Mouse (Mus musculus) embryo, embryonic 10.5 days (tissue): ENCODE measurements at regions not wholly inside any gene's neighbourhood (a gene's known extent, or its start where the extent isn't known, plus 50 kb on each side); places are given as distances from the start of the nearest gene placed in this dataset.

Experiments used
- DNase-seq: peaks from one replicate; pipeline ENCODE4 v3.0.0-alpha.2; 2015; ENCODE audit warnings: low spot score

DNA sequence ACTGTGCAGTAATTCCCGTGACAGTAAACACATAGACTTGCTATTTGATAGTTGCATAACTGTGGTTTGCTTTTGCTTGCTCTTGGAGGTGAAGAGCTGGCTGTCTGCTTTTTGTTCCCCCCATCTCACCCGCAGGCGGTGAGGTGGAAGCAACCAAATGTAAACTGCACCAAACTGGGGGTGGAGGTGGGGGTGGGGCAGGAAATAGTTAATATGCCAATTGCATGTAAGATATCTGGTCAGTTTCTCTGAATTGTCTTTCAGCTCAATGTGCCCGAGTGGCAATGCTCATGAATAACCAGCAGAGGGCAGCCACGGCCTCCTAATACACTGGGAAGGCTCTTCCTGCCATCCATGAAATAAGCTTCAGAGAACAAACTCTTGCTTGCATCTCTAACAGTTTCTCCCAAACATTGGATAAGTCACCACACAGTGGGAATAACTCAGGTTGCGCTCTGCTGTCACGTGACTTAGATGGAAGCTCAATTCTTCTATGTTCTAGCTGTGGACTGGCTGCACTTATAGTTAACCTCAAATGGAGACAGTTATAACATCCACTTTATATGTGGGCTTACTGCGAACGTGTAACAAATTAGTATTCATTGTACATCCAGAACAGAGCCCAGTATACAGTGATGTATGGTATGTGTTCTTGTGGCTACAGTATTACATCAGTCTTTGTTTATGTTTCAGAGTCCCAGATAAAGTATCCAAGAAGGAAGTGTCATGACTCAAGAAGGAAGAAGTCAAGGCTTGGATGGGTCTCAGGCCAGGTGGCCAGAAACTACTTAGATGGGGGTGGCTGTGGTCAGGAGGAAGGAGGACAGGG lies 62.0 kb upstream of the Egflam start:
- DNase-seq = peak; percentile 86

DNA sequence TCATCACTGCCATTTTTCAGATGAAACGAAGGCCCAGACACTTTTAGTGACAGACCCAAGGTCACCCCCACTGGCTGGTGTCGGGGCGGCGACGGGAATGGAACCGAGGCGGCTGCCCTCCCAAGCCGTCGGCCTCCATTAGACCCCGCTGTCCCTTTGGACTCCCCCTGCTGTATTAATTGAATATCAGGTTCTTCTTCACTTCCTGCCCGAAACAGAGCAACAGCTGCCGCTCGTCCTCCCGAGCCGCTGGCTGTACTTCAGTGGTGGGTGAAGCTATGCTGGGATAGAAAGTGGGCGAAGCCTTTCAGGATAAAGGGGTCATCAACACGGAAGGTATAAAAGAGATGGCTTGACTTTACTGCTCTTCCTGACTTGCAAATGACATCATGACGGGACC lies 64.4 kb upstream of the Egflam start:
- no peak for DNase-seq

DNA sequence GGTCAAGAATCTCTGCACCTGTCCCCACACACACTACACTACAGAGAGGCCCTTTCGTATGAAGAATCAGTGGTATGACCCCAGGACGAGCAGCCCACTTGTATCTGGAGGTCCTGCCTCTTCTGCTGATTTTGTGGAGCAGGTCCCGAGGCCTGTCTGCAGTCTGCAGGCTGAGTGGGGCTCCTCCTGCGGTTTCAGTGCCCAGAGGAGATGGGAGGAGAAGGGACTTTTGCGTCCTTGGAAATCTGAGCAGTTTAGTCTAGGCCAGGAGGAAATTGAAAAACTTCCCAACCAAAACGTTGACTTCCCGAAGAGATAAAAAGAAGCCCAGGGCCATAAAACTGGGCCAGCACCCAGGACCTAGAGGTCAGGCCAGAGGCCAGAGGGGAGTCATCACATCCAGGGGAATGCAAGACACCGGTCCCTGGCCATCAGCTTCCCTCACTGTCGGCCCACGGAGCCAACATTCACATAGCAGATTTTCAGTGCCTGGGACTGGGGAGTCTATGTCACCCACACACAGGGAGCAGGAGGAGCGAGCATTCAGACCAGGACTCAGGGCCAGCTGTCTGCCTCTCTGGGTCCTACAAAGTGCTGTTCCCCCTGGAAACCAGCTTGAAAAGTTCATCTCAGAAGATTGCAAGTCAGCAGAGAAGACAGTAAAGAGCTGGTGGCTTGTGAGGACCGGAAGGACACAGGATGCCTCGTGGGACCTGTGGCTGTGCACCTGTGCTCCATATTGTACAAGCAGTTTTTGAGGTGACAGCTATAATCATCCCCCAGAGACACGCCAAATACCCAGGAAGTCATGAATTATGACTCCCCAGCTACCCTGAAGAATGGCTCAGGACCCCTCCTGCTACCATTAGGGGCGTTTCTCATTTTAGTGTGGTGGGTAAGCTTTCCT lies 65.5 kb upstream of the Egflam start:
- DNase-seq = no peak

DNA sequence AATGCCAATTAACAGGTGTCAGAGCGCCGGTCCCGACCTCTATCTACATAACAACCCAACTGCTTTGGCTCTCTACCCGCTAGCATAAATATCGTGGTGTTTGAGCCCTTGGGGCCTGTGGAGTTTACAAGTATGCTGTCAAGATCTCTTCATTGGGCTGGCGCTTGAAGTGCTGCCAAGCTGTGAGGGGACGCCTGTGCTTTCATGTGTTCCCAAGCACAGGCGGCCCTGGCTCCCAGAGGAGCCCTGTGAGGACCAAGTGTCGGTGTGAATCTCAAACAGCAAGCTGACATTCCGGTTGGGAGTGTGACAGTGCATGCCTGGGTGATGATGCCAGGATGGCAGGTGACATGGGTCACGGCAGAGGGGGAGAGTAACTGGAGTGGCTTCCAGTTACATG lies 82.0 kb upstream of the Egflam start:
- no peak for DNase-seq

DNA sequence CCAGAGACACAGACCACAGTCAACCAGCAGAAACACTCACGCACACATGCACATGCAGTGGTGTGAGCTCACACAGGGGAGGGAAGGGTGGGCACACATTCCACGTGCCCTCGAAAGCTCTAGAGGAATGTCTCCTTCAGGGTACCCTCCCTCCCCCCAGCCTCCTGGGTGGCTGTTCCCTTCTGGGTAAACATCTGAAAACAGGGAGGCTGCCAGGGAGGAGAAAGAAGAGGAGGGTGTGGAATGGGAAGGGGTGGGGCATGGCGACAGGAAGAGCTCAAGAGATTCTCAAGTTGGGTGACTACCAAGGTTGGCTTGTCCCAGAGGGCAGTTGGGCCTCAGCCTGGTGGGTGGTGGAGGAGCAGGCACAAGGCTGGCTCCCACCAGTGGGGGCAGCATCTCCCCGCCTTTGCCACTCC lies 82.6 kb upstream of the Egflam start:
- no peak for DNase-seq

DNA sequence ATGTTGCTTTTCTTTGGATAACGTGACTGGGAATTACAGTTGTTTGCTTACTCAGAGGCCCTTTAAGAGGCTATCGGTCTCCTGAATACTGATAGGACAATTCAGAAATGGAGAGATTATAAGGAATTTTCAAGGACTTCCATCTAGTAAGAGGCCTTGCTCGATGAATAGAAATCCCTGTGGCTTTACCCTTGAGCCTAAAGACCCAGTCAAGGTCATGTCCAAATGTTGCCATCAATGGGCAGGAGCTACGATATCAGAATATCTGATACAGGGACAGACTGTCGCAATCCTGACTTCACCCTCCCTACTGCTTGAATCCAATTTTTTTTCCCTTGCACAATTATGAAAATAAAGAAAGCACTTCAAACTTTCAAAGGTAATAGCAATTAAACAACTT lies 85.5 kb upstream of the Egflam start:
- no peak for DNase-seq

DNA sequence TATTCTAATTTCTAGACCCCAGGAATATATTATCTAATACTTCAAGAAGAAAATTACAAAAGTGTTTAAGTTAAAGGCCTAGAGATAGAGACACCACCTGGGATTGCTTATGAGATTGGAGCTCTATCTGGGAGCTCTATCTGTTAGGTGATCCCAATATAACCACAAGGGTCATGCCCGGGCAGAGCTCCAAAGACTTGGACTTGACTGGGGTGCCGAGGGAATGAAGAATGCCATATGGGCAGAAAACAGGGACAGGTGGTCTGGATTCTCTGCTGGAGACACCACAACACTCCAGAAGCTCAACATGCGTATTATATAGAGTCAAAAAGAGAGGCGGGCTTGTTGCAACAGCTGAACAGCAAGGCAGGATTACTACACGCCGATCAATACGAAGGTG lies 92.9 kb upstream of the Egflam start:
- DNase-seq = no peak

DNA sequence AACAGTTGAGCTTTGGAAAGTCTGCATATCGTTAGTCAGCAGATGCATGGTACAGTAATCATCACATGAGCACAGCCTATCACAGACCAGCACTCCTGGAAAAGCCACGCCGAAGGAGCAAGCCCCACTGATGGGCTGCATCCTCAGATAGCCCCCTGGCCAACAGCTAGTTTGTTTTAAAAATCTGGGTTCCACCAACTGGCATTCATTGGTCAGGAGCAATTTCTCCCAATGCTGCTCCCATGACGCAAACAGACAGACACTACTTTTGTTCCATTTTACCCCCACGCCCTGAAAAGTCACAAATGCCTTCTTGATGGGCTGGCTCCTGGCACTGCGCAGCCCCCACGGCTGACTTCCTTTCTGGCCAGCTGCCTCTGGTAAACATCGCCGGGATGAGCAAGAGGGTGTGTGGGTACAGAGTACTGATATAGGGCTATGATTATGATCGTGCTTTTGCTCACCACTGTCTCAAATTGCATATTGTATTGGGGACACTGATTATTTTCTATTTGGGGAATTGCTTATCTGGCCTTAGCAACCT lies 95.0 kb upstream of the Egflam start:
- DNase-seq = no peak

DNA sequence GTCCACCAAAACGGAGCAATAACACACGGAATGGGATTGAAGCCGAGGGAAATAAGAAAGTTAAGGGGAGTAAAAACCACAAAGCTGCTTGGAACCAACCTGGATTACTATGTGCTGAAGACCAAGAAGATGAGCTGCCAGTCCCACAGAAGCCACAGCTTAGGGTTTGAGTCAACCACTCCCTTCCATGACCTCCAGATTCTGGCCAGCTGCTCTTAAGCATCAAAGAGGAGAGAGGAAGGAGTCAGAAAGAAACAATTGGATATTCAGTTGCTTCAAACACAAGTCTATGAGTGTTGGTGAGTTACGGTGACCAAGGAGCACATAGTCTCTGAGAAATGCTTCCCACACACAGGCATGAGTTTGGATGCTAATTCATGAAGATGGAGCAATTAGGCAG lies 99.7 kb upstream of the Egflam start:
- DNase-seq = no peak

DNA sequence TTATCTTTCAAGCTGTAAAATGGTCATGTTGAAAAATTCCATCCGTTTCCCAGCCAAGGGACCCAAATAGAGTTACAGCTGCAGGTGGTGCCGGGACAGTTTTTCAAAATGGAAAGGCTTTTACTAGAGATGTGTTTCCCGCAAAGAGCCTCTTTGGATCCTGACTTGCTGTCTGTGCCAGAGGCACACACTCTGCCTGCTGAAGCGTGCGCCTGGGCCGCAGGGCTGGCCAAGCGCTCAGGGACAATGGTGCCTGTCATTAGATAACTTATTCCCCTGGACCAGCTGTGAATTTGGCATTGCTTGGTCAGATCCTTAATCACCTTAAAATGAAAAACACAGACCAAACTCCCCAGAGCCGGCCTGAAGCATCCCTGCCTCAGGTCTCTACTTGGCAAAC lies 110.3 kb upstream of the Egflam start:
- DNase-seq = no peak

DNA sequence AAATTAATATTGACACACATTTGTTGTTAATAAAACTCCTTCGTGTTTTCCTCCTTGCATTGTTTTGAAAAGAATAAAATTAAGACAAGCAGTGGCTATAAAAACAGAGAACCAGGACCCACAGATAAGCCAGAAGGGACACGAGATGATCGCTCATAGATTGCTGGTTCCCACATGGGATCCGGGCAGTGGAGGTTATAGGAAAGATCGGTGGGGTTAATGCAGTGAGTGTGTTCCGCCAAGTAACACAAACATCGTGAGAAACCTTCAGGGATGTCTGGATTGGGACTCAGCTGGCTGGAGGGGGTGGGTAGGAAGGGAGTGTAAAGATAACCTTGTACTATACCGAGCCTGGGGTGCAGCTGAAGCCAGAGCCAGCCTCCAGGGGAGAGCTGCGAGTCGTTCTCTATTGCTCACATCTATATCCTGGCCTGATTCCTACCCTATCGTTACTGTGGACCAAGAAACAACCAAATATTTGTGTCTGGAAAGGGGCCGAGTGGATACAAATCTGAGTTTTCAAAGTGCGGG lies 116.6 kb upstream of the Egflam start:
- no peak for DNase-seq

DNA sequence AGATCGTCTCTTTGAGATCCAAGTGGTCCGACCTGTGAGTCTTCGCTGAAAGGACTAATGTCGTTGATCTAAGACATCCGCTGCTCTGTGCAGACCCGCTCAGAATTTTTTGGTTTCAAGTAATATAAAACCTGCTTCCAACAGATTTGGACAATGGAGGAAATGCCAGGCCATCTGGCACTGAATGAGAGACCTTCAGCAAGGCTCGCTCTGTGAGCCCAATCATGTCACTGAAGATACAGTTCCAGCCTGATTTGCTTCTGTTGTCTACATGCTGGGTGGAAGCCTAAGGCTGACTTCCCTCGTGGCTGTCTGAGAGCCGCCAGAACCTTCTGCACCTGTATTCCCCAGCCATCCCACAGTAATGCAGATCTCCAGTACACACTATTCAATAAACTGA lies 123.4 kb upstream of the Egflam start:
- DNase-seq = no peak

DNA sequence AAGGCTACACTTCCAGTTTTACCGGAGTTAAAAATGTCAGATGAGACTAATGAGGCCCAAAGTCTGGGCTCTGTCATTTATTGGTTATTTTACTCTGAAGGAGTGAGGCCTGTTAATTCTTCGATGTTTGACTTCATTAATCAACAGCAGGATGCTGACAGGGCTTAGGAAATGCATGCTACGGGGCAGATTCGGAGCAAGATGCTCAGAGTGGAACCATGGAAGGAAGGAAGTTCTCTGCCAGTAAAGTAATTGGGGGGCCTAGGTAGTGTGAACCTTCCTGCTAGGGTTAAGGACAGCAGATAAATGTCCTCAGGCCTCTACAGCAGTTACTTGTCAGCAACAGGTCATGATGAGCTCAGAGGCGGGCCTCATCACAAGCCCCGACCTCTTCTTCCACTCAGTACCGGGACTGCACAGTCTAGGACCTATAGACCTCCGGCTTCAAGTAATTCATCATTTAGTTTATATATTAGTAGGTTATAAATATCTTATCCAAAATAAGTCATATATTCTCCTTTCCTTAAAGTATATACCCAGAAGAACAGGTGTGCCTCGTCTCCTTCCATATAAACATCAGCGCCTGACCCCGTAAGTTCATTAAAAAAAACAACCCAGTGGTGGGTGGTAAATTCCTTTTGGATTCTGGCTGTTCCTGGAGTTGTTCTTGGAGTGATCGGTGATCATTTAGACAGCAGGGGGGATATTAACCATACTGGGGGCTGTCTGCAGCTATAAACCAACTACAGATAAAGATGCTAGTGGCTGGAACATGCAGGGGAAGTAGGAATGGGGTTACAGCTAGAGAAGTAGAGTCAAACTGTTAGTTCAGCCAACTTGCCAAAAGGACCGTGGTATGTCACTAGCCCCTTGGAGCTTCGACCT lies 124.9 kb upstream of the Egflam start:
- no peak for DNase-seq

DNA sequence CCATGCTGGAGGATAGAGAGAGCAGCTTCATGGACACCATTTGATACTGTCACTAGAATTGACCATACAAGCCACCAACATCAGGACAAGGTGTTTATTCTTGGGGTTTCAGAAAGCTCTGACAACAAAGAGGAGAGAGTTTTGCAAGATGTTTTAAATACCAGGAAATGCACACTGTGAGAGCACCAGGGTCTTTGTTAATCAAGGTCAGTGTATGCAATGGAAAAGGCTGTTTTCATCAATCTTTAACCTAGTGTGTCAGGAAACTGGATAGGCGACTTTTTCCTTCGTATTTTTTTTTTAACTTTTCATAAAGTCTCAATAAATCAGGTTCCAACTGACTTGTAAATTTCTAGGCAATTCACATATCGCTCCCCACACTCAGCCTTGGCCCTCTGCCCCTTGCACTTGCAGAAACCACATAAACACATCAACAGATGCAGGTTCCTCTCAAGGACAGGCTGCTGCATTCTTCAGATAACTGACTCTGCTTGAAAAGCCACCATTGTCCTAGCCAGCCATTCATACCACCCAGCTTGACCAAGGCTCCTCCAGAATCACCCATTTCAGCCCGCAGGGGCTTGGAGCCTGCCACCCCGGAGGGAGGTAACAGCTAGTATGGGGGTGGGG lies 132.9 kb upstream of the Egflam start:
- DNase-seq = peak; percentile 58

DNA sequence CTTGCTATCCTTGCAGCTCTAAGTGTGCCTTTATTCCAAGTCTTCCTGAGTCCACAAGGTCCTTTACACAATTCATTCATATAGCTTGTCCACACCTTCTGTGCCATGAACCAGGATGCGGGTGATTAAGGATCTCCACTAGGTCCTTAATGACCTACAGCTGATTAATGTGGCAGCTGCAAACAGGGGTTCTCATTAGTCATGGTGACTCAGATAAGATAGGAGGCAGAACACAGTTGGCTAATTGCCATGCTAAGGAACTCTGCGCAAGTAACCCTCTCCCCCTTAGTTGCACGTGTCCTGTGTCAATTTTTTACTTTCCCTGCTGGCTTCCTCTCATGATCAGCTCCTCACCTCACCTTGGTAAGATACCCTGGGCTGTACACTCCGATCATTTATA lies 139.7 kb upstream of the Egflam start:
- no peak for DNase-seq

DNA sequence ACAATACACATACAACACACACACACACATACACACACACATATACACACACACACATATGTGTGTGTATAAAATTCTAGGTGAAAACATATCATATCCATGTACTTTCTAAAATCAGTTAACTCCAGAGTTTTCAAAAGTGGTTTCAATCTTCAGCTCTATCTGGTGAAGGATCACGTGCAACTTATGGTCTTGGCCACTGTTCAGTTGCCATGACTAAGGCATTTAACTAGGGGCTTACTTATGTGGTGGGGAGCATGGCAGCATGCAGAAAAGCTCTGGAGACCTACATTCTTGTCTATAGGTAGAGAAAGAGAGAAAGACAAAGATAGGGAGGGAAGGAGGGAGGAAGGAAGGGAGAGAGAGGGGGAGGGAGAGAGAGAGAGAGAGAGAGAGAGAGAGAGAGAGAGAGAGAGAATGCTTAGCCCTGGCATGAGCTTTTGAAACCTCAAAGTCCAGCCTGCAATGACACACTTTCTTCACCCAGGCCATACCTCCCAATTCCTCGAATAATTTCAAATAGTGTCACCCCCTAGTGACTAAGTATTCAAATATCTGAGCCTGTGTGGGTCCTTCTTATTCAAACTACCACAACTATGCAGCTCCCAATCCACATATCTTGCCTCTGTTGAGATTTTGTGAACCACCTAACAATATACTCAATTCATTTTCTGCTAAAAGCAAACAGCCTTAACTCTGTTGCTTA lies 155.1 kb upstream of the Egflam start:
- DNase-seq = no peak

DNA sequence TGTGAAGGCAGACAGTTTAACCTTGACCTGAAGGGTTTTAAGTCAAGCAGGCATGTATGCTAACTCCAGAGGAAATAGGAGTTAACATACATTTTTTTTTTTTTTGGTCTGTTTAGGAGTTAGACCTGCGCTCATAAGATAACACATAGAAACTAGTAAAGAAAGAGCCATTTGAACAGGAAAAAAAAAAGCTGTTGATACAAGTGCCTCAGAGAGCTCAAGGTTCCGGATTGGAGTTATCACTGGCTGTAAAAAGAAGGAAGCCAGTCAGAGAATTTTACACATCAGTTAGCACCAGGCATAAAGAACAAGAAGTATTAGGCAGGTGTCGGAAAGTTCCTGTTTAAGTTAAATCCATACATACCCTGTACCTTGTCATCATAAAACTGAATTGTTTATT lies 156.2 kb upstream of the Egflam start:
- no peak for DNase-seq

DNA sequence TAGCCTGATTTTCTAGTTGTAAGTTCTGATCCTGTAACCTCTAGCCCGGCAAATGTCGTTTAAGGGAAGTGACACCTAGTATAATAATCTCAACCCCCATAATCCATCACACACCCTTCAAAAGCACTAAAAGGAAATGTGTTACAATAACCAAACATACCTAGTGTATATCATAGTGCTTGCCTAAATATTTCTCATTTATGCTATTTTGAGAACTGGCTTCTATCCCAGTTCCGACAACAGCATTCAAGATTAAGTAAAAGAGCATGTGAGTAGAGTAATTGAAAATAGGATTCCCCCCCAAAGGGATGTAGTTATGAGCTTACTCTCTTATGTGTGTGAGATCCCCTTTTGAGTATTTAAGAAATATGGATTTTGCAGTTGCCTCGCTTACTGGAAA lies 165.1 kb upstream of the Egflam start:
- DNase-seq = no peak

DNA sequence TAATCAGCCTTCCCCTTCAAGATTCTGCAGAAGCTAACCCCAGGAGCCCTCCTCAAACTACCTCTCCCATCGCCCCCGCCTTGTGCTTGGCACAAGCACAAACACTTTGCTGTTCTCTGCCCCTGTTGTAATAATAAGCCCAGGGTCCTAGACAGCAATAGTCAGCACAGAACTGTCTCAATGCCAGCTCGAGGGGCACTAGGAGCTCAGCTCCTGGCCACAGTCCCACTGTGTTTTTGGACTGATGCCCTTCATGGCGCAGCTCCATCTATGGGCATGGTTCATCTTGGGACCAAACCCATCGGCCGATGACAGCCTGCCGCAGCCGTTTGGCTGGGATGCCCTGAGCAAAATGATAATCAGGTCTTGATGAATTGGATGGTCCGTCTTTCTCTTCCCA lies 165.5 kb upstream of the Egflam start:
- no peak for DNase-seq

DNA sequence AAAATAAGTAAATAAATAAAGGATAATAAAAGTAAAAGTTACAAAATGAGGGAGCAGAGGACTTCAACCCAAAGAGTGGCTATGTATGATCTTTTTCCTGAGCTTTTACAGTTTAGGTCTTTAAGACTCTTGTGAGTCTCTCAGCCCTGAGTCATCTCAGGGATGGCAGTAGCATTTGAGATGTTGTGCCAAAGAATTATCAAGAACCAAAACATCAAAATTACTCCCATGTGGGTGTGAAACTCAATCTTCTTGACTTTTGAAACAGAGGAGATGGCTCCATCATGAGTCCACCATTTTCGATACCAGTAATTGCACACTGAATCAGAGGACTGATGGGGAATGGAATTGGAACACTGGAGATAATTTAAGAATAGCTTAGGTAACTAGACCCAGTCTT lies 174.0 kb upstream of the Egflam start:
- DNase-seq = no peak

DNA sequence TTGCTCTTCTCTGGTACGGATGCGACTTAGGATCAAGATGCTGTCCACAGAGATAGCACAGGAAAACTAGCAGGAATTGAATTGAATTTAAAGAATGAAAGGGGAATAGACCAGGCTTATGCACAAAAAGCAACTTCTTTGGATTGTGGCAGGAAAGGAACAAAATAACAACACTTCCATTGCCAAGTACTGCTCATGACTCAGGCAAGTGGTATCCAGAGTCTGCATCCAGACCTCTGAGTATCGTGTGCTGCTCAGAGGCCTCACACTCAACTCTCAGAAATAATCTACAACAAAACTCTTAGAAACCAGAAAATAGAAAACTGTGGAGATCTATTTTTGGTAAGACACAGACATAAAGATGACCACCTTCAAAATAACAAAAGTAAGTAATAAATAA lies 176.1 kb upstream of the Egflam start:
- DNase-seq = no peak
